Mouse (Mus musculus): ENCODE measurements around the gene Plod3.

The Plod3 gene

DNA sequence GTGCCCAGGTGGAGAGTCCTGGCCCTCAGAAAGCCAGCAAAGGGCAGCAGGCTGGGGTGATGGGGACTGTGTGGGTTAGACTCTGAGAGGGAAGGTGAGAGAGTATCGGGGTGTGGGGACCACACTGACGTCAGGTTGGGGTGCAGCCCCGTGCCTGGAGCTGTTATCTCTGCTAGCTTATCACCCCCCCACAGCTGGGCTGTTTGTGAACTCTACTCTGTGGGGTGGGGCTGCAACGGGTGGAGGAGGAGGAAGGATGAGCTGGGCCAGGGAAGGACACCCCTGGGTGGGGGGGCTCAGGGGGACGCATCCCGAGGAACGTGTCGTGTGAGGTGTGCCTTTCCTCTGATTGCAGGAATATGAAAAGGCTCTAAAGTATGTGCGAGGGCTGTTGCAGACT lies 21.6 kb upstream of the Plod3 start:
- no peak for DNase-seq

DNA sequence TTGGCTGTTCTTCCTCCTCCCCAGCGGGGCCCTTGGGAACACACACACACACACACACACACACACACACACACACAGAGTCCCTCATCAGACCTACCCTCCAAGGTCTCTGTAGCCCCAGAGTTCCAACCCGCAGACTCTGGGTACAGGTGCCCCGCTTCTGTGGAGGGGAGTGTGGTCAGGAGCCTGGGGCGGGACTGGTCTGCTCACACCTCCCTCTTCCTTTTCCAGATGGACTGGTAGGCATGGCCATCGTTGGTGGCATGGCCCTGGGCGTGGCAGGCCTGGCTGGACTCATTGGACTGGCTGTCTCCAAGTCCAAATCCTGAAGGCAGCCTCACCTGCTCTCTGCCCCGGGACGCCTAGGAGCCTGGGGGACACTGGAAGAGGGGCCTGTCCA lies 21.1 kb upstream of the Plod3 start:
- no peak for DNase-seq

DNA sequence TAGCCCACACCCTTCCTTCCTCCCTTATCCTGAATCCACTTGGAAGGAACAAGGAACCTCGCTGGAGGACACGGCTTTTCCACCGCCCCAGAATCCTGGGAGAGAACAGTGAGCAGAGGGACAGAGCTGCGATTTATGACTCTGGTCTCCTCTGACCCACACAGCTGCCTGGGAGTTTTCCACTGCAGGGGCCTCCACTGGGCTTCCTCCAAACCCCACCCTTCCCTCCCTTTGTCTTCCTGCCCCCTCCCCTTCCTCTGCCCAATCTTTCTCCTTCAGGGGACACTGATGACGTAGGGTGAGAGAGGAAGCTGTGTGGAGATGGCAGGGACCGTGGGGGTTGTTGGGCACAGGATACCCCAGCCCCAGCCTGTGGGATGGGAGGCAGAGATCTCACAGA lies 20.5 kb upstream of the Plod3 start, which contains the start of gene Cldn15:
Gene Cldn15, plus strand, starts transcription at position 286 of the 400 bp plus-strand sequence.
- peak; percentile 38 for DNase-seq

DNA sequence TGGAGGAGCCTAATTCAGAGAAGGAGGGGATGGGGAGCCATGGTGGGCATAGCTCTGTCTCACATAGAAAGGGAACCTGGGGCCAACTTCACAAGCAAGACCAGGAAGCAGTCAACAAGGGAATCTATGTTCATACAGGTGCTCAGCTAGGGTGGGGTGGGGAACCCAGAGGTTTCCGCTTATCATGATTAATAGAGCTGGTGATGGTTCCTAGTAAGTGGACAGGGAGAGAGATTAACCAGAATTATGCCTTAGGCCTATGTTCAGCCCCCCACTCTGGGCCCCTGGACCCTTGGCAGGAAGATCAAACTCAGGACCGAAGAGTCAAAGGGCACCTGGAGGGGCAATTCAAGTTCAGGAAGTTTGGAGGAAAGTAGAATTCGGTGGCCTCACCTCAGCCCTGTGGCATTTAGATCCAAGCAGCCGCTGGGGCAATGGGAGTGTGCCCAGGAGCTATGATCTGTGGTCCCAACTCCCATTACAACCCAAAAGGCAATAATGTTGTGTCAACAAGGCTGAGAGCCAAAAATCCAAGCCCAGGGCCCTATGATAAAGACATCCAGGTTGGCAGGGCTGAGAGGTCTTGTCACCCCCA lies 19.9 kb upstream of the Plod3 start:
- no peak for DNase-seq

DNA sequence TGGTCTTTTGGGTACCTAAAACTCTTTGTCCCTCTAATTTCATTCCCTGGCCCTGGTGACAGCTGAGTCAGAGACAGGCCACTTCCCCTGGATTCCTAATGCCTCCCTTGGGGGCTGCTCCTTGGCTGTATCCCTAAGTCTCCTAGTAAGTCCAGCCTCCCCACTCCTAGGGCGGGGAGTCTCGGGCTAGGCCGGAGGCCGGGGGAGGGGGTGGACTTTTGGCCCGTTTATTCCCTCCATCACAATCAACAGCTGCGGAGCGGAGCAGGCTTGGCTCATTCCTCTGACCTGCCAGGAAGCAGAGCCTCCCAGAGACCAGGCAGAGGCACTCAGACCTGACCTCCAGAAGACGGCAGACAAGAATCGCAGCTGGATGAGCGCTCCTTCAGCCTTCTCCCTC lies 19.2 kb upstream of the Plod3 start:
- peak; percentile 45 for DNase-seq

DNA sequence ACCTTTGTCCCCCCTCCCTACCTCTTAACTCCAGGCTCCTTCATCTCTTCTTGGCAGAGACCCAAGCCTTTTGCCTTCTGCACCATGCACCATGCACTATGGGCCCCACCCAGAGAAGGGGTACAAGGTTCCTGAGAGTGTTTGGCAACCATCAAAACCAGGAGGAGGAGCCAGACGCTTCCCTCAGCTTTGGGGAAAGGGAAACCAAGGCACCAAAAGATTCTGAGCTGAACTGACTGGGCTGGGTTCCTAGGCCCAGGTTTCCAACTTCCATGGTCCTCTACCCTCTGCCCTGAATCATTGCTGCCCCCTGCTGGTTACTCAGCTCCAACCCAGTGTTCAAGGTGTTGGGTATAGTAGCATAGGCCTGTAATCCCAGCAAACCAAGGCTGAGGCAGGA lies 16.1 kb upstream of the Plod3 start:
- DNase-seq = peak; percentile 91

DNA sequence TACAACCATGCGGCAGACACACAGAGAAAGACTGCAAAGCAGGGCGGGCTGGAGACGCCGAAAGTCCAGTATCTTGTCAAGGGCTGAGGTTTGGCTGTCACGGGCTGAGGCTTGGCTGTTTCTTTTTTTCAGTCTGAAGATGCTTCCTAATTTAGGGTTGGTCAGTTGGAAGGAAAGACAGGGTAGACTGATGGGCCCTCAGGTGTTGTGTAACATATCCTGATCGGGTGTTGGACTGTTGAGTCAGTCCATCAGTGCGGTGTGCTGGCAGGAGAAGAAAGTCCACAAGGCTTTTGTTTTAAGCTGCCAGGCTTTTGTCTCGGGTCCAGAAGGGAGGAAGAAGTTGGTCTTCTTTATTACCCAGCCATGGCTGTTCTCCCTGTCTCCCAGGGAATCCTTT lies 13.1 kb upstream of the Plod3 start:
- DNase-seq = no peak

DNA sequence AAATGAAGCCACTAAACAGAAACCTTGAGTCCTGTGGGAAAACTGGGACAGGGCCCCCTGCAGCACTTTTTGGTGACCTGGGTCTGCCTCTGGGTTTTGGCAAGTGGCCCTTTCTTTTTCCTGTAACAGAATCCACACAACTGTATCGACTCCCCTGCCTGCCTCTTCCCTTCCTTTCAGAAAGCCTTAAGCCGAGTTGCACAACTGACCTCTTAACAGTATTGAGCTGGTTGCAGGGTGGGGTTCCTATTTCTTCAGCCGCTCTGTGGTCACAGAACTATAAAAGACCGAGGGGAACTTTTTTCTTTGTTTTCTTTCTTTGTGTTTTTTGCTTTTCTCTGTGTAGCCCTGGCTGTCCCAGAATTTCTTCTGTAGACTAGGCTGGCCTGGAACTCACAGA lies 9.1 kb upstream of the Plod3 start:
- DNase-seq = peak; percentile 14

DNA sequence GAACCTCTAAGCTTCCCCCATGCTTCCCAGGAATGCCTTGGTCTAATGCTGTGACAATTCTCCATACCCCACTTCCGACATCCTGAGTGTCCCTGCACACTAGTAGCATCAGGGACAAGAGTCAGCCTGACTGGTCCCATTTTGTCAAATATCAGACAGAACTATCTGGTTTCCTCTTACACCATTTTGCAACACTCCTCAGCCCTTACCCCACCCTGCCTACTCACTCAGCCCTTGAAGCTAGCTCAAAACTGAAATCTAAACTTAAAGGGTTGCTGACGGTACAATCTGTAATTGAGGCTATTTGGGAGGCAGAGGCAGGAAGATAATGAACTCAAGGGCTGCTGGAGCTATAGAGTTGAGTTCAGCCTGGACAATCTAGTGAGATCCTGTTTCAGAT lies 7.1 kb upstream of the Plod3 start:
- DNase-seq = no peak

DNA sequence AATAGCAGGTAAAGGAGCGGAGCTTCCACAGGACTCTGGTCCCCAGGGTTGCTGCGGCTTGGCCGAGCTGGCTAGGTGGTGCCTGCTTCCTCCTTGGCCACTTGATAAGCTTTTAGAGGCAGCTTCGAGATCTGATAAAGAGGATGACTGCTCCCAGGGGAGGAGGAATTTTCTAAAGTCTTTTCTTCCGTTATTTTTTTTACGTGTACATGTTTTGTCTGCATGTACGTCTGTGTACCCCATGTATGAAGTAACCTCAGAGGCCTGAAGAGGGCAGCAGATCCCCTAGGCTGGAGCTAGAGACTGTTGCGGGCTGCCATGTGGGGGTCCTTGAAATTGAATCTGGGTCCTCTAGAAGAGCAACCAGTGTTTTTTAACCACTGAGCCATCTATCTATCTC lies 5.8 kb upstream of the Plod3 start:
- no peak for DNase-seq

DNA sequence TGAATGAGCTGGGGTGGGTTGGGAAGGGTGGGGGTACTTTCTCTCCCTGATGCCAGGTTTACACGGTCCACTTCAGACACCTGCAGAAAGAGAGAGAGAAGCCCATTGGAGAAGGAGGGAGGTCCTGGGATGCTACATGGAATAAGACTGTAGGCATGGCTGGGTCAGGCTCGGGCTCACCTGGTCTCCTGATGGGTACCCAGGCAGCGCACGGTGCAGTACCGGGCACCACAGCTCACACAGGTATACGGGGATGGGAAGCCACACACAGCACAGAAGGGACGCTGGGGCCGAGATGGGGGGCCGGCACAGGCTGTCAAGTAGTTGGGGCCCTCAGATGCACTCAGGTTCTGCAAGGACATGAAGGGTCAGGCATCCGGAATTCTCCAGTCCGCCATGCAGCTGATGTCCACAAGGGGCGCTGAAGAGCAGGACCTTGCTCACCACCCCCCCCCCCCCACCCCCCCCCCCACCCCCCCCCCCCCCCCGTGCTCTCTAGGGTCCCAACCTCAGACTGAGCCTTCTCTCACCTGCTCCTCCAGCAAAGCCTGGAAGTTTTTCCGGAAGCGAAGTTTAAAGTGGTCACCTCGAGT lies 4.4 kb upstream of the Plod3 start:
- peak; percentile 67 for DNase-seq

DNA sequence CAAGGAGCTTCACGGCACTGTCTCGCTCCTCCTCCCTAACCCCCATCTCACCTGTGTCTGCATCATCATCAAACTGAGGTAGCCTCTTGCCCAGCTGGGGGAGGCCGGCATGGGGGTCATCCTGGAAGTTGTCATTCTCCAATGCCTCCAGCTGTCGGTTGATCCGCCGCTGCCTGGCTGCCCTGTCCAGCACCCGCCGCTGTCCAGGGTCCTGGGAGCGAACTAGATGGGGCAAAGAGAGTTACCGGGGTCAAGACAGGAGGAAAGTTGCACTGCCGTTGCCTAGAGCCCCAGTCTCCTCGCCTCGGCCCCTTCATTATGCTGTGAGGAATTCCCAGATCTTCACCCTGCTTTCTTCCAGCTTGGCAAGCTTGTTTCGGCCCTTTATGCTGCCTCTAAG lies 2.0 kb upstream of the Plod3 start:
- no peak for DNase-seq

DNA sequence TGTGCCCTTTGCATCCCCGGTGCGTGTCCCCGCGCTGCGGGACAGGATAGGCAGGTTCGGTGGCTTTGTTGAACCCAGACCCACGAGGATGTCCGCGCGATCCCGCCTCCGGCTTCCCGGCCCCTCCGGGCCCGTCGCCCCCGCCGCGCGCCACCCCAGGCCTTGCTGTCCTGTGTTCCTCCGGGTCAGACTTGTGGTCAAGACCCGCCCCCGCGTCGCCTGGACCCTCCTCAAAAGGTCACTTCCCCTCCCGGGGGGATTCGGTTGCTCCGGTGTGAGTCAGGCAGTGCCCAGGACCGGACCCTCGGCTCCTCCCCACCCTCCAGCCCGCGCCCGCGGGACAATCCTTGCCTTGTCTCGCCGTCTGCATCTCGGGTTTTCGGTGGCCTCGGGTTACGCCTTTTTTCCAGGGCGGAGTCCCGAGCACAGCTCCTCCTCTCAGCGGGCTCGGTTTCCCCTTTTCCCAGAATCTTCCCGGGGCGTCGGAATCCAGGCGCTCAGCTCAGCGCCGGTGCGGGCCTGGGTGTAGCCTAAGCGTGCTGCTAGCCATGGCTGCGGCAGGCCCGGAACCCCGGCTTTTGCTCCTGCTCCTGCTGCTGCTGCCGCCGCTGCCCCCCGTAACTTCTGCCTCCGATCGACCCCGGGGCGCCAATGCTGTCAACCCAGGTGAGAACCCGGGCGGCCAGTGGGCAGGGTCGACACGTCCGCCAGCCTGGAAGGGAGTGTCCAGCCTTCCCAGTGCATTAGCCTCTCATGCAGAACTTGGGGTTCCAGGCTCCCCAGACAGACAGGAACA lies 517 bp downstream of the Plod3 start:
- peak; percentile 77 for DNase-seq

DNA sequence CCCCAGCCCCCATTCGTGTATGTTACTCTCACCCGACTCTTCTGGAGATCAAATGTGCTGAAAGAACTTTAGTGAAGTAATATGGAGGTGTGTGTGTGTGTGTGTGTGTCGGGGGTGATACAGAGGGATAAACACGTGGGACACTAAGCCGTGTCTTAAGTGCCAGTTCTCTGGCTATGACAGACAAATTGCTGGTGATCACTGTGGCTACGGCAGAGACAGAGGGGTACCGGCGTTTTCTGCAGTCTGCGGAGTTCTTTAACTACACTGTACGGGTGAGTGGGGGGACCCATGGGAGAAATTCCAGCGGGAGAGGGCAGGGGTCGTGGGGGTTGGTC lies 1.1 kb downstream of the Plod3 start, which contains the start of gene Znhit1:
Gene Znhit1, minus strand, starts transcription at position 88 of the 338 bp plus-strand sequence.
- DNase-seq = no peak

DNA sequence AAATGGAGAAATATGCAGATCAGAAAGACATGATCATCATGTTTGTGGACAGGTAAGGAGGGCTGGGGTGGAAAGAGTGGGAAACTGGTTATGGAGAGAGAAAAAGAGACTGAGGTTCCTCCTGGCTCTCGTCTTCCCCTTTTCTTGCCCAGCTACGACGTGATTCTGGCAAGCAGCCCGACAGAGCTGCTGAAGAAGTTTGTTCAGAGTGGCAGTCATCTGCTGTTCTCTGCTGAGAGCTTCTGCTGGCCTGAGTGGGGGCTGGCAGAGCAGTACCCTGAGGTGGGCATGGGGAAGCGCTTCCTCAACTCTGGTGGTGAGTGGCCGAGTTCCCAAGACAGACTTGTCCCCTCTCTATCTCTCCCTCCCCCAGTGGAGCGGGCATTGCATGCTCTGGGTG lies 1.6 kb downstream of the Plod3 start:
- DNase-seq = peak; percentile 59

DNA sequence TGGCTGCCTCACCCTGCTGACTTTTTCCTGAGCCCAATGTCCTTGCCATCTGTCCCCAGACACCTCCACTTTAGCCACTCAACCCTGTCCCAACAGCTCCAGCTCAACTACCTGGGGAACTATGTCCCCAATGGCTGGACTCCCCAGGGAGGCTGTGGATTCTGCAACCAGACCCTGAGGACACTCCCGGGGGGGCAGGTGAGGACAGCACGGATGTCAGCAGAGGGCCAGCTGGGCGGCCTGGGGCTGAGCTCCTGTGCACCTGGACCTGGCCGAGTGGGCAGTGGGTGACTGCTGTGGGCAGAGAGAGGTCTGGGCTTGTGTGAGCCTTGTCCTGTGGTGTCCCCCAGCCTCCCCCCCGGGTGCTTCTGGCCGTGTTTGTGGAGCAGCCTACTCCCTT lies 3.0 kb downstream of the Plod3 start:
- DNase-seq = no peak

DNA sequence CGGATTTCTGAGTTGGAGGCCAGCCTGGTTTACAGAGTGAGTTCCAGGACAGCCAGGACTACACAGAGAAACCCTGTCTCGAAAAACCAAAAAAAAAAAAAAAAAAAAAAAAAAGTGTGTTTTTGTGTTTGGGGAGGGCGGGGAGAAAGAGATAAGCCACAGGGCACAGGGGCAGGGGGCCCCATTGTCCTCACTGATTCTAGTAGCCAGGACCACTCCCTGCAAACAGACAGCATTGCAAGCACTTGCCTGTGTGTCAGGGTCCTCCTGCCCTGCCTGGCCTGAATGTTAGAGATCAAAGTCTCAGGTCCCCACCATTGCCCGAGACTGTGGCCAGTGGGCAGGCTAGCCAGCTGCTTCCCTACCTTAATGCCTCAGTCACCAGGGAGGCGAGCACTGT lies 12.6 kb downstream of the Plod3 start:
- no peak for DNase-seq

DNA sequence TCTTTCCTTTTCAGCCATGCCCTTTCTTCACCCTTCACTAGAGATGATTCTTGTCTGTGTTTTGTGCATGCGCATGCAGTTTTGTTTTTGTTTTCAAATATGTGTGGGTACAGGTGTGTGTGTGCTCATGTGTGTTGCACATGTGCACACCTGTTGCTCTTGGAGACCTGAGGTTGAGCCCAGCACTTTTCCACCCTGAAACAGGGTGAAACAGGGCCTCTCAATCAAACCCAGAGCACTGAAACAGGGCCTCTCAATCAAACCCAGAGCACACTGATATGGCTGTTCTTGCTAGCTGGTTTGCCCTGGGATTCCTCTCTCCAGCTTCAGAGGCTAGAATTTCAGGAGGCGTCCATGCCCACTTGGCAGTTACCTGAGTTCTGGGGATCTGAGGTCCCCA lies 13.8 kb downstream of the Plod3 start:
- DNase-seq = no peak

DNA sequence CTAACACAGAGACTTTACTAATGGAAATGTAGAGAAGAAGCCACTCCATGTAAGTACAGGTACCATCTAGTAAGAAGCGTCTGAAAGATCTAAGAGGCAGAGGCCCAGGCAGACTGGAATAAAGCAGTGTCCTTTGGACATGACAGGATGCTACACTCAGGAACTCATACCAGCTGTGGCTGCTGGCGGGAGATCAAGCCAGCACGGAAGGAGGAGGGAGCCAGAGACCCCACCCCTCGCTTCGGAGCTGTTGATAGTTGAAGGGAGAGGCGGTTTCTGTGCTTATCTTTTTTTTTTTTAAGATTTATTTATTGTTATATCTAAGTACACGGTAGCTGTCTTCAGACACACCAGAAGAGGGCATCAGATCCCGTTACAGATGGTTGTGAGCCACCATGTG lies 20.5 kb downstream of the Plod3 start:
- DNase-seq = no peak

DNA sequence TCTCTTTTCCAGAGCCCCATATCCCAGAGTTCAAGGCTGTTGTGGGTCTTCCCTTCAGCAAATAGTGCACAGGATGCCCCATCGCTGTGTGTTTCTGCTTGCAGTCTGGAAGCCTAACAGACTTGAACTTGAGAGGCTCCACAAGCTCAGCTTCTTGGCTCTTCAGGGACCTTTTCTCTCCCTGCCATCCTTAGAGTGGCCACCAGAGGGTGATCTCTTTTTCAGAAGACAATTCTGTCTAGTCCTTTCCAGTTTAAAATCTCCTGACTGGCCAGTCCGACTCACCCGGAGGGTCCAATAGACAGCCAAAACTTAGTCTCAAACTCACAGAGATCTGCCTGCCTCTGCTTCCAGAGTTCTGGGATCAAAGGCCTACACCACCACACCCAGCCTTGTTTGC lies 23.2 kb downstream of the Plod3 start:
- peak; percentile 65 for DNase-seq

DNA sequence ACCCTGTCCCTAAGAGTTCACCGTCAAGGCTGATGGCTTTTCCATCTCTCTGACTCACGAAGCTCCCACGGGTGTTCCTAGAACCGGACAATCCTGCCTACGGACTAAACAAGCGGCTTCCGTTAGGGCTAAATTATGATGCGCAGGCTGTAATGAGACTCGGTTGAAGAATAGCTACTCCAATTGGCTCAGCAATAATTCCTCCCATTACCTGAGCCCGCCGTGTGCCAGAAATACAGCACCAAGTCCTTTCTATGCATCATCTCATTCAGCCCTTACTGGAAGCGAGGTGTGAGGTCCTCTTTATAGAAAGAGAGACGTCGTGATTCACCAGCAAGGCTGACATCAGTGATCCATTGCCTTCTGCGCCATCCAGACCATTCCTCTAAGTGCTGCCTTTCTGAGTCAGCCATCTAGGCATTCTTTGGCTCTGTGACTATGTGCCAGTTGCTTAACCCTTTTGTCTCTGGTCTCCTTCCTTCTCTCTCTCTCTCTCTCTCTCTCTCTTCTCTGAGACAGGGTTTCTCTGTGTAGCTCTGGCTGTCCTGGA lies 25.7 kb downstream of the Plod3 start:
- no peak for DNase-seq

DNA sequence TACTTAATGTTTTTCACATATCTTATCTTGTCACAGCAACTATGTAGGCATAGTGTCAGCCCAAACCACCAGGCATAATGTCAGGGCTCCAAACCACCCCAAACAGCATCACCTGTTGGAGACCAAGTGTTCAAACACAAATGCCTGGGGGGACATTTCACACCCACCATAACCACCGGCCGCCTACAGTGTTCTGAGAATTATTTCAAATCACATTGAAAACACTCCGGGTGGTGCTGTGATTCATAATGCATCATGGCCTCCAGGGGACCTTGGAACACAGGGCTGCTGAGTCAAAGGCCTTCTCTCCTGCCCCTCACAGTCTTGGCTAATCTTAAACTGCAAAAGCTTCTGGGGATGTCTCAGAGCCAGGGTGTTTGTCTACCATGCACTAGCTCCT lies 29.1 kb downstream of the Plod3 start:
- no peak for DNase-seq

DNA sequence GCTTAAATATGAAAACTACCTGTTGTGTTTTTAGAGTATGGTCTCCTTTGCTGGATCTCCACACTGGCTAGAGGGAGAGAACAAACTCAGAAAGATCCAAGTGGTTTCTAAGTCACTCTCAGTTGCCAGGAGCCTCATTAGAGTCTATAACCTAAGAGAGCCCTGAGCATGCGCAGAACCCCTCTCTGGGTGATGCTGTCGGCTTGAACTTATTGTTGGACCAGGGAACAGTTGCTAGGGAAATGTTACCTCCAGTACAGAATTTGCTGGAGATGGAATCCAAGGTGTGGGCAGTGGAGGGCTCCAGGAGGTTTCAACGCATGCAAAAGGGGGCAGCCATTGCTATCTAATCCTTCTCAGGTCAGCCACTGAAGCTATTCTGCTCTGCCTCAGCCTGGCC lies 37.5 kb downstream of the Plod3 start:
- DNase-seq = no peak

DNA sequence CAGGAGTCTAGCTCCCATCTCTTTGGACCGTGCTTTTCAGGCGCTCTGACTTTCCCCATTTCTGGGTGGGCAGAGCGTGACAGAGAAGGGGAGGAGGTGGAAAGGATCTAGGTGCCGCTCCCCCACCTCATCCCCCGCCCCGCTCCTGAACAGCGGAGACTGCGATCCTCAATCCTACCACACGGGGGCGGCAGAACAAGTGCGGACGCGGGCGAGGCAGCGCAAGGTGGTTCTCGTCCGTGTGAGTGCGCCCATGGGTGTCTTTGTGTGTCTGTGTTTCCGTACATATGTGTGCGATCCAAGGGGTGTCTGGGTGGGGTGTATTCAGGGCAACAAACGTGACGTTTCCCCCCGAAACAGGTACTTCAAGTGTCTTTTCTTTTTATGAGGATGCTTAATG lies 38.3 kb downstream of the Plod3 start:
- DNase-seq = peak; percentile 88

Measured in lung, postnatal 14 days (tissue).